Mouse (Mus musculus) intestine, embryonic 14.5 days (tissue): ENCODE measurements around the gene Rasal1. TPM values are rescaled to one million over a fixed set of nuclear protein-coding genes. Genes with fewer than 3 reads are reported as not detected.

Experiments used
- ATAC-seq: fragments of 200-750 bp; cut with Nextera tagmentation; replicated peaks from 2 replicates; pipeline ENCODE4 v1.8.0; 2017; ENCODE audit warnings: low read depth, moderate number of reproducible peaks, moderate TSS enrichment, moderate library complexity; ENCODE audit not compliant: low FRiP score, low TSS enrichment
- DNase-seq: peaks from one replicate; pipeline ENCODE4 v3.0.0-alpha.2; 2018; ENCODE audit warnings: low spot score
- H3K27ac ChIP-seq: fragments of 300-500 bp; sonication (generic); 2 replicates; pipeline ENCODE4 v1.5.1; 2014; ENCODE audit warnings: low read depth, mild to moderate bottlenecking, control low read depth
- H3K27me3 ChIP-seq: fragments of 300-500 bp; sonication (generic); replicated peaks from 2 replicates; pipeline ENCODE4 v1.6.1; 2014; ENCODE audit warnings: low read length, control low read depth; ENCODE audit not compliant: control insufficient read depth, insufficient read depth
- H3K36me3 ChIP-seq: fragments of 300-500 bp; sonication (generic); 2 replicates; pipeline ENCODE4 v1.6.1; 2014; ENCODE audit warnings: low read length, control low read depth; ENCODE audit not compliant: control insufficient read depth, insufficient read depth
- H3K4me1 ChIP-seq: fragments of 300-500 bp; sonication (generic); replicated peaks from 2 replicates; pipeline ENCODE4 v1.6.1; 2014; ENCODE audit warnings: low read length, control low read depth, mixed read lengths; ENCODE audit not compliant: control insufficient read depth, insufficient read depth
- H3K4me2 ChIP-seq: fragments of 300-500 bp; sonication (generic); 2 replicates; pipeline ENCODE4 v1.6.1; 2014; ENCODE audit warnings: low read length
- H3K4me3 ChIP-seq: fragments of 300-500 bp; sonication (generic); 2 replicates; pipeline ENCODE4 v1.5.1; 2014; ENCODE audit warnings: low read depth, low read length, control low read depth, mixed read lengths
- H3K9ac ChIP-seq: fragments of 300-500 bp; sonication (generic); 2 replicates; pipeline ENCODE4 v1.6.1; 2014; ENCODE audit warnings: mild to moderate bottlenecking, low read length
- H3K9me3 ChIP-seq: fragments of 300-500 bp; sonication (generic); 2 replicates; pipeline ENCODE4 v1.6.1; 2016; ENCODE audit warnings: low read length, control low read depth; ENCODE audit not compliant: control insufficient read depth
- WGBS: fragments of 180-500 bp; shearing (Covaris S2); extraction: QIAGEN DNeasy Blood & Tissue Kit; methylation state at CpG from one replicate; pipeline ENCODE4 v1.1.7; 2014; 5-methylcytosine and 5-hydroxymethylcytosine counted together
- polyA plus RNA-seq: library from polyadenylated mRNA; unstranded; fragments of >200 nt; fragmentation: Nextera tagmentation; extraction: Ambion mirVana; gene quantifications from 2 replicates; pipeline ENCODE4 v1.2.1, GENCODE M21; 2014

The Rasal1 gene
- 0.15 and 0.50 TPM in 2 replicates for polyA plus RNA-seq

GRCm38 (mm10) chr5:120648569-120649373 lies at the start of gene Rasal1:
Gene Rasal1 (plus strand): TSS chr5:120648812.
- Histone ChIP-seq H3K27me3 (peaks cover 43% of the 10 kb centered on the region), H3K27ac (no peak within 1 kb of the TSS), H3K4me1 (peaks cover 9% of the 10 kb centered on the region; the same call in 1 of the 2 replicates), H3K4me3 (peak within 1 kb of the TSS; percentile 33), H3K9me3 (no peaks in the 10 kb centered on the region), H3K9ac (no peak within 1 kb of the TSS), H3K36me3 (no peaks in the 10 kb centered on the region), H3K4me2 (peak within 1 kb of the TSS; percentile 48)
- 2% methylated on average over 53 of the region's 53 CpGs for WGBS
- DNase-seq: peak; percentile 77
- peak; percentile 57 for ATAC-seq

- Histone ChIP-seq H3K4me2 (no peak overlapping the region), H3K9me3 (no peaks in the 10 kb centered on the region), H3K4me1 (no peaks in the 10 kb centered on the region), H3K27ac (no peak overlapping the region), H3K4me3 (no peak overlapping the region), H3K36me3 (no peaks in the 10 kb centered on the region), H3K9ac (no peak overlapping the region), H3K27me3 (no peaks in the 10 kb centered on the region)
- DNase-seq (no peak), ATAC-seq (no peak)
- 90% methylated on average over 6 of the region's 6 CpGs for WGBS
These were observed 49.0 kb upstream of the Rasal1 start for GRCm38 (mm10) chr5:120599625-120600024.

DNA sequence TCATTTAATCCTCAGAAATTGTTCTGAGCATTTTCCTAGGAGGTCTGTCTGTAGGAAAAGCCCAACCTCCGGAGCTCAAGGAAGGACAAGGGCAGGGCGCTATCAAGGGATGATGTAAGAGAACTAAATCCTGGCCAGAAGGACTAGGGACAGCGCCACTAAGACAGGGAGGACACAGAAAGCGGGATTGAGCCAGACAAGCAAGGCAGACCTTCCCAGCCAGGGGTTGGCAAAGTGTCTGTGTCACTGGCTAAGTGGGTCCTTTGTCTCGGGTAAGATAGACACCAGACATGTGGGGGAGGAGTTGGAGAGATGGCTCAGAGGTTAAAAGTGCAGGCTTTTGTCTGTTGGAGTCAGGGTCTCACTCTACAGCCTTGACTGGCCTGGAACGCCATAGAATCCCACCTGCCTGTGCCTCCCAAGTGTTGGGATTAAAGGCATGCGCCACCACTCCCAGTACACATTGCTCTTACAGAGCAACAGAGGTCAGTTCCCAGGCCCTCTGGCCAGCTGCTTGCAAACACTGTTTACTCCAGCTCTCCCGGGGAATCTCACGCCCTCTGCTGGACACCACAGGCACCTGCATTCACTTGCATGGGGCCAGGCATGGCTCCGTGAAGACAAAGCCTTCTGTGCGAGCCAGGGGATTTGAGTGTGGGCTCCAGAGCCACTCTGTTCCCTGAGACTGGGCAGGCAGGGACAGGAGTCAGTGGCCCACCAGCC lies 47.5 kb upstream of the Rasal1 start:
- H3K9me3 ChIP-seq: no peaks in the 10 kb centered on the region

GRCm38 (mm10) chr5:120602210-120602609 lies 46.4 kb upstream of the Rasal1 start:
- H3K9me3 ChIP-seq: no peaks in the 10 kb centered on the region
- DNase-seq (no peak), ATAC-seq (no peak)
- H3K27ac ChIP-seq: no peak overlapping the region
- H3K27me3 ChIP-seq: no peaks in the 10 kb centered on the region
- H3K36me3 ChIP-seq: no peaks in the 10 kb centered on the region
- WGBS: 91% methylated on average over 12 of the region's 12 CpGs
- no peaks in the 10 kb centered on the region for H3K4me1 ChIP-seq
- H3K9ac ChIP-seq: no peak overlapping the region
- H3K4me2 ChIP-seq: no peak overlapping the region
- H3K4me3 ChIP-seq: no peak overlapping the region

More for the DNA sequence above, 47.5 kb upstream of the Rasal1 start:
- 47% methylated on average over 11 of the region's 11 CpGs for WGBS
- no peaks in the 10 kb centered on the region for H3K4me1 ChIP-seq
- DNase-seq: no peak
- no peak overlapping the region for H3K27ac ChIP-seq
- H3K4me3 ChIP-seq: no peak overlapping the region
- H3K9ac ChIP-seq: no peak overlapping the region
- H3K27me3 ChIP-seq: no peaks in the 10 kb centered on the region
- ATAC-seq: no peak
- no peak overlapping the region for H3K4me2 ChIP-seq
- no peaks in the 10 kb centered on the region for H3K36me3 ChIP-seq

DNA sequence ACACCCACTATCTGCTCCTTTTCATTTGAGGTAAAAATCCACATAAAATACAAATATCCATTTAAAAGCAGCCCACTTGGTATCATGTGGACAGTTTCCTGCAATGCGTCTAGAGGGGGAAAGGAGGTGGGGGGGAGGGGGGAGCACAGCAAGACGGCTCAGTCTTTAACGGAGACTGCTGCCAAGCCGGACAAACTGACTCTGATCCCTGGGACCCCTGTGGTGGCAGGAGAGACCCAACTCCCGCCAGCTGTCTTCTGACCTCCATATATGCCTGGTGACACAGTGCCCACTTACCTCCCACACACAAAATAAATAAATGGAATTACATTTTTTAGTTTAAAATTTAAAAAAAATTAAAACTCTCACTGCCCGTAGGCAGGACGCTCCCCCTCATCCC lies 45.1 kb upstream of the Rasal1 start:
- Histone ChIP-seq H3K4me2 (no peak overlapping the region), H3K27ac (no peak overlapping the region), H3K9ac (no peak overlapping the region)

DNA sequence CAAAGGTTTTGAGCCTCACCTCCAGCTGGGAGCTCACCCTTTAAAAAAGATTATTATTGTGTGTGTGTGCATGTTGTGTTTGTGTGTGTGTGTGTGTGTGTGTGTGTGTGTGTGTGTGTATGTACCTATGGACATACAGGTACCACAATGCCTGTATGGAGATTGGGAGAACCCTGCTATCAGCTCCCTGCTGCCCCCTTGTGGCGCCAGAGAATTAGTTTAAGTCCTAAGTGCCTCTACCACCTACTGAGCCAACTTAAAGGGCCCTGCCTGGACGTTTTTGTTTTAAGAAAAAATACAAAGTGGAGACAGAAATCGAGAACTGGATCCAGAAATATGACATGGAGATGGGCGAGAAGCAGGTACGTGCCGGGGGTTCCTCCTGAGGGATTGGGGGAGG lies 43.8 kb upstream of the Rasal1 start:
- H3K4me2 ChIP-seq: peak overlapping the region; percentile 59
- DNase-seq (peak; percentile 92), ATAC-seq (no peak)
- H3K4me1 ChIP-seq: no peaks in the 10 kb centered on the region
- H3K9ac ChIP-seq: no peak overlapping the region; the same call in 1 of the 2 replicates
- no peaks in the 10 kb centered on the region for H3K9me3 ChIP-seq
- H3K4me3 ChIP-seq: peak overlapping the region; percentile 33
- WGBS: 3% methylated on average over 6 of the region's 6 CpGs
- no peak overlapping the region for H3K27ac ChIP-seq
- H3K36me3 ChIP-seq: 0 out of 2 replicates have a peak, but pooled peaks cover 3% of the 10 kb centered on the region
- H3K27me3 ChIP-seq: no peaks in the 10 kb centered on the region

More for the DNA sequence above, 45.1 kb upstream of the Rasal1 start:
- ATAC-seq (no peak), DNase-seq (no peak)
- Histone ChIP-seq H3K27me3 (no peaks in the 10 kb centered on the region), H3K9me3 (no peaks in the 10 kb centered on the region), H3K36me3 (0 out of 2 replicates have a peak, but pooled peaks cover 3% of the 10 kb centered on the region), H3K4me3 (no peak overlapping the region), H3K4me1 (no peaks in the 10 kb centered on the region)
- WGBS: 68% methylated on average over 7 of the region's 7 CpGs

DNA sequence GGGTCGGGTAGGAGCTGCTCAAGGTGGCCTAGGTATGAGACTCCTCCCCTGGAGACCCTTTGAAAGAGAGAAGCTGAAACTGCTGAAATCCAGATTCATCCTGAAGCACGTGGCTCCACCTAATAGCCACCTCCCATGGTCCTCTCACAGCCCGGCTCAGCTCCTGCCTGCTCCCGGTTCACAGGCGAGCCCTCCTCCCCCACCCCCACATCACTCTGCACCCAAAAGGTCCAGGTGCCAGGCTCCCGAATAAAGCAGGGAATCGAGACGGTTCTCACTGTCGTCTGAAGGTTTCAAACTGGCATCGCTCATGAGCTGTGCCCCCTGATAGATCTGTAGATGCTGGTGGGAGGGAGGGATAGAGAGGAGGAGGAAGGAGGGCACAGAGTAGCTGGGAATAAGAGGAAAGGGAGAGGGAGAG lies 43.4 kb upstream of the Rasal1 start:
- Histone ChIP-seq H3K27ac (no peak overlapping the region), H3K36me3 (0 out of 2 replicates have a peak, but pooled peaks cover 3% of the 10 kb centered on the region), H3K4me3 (peak overlapping the region; percentile 33), H3K9ac (peak overlapping the region; percentile 32), H3K4me2 (peak overlapping the region; percentile 59), H3K4me1 (no peaks in the 10 kb centered on the region), H3K27me3 (no peaks in the 10 kb centered on the region), H3K9me3 (no peaks in the 10 kb centered on the region)
- DNase-seq (peak; percentile 74), ATAC-seq (peak; percentile 22)
- WGBS: 4% methylated on average over 10 of the region's 10 CpGs

DNA sequence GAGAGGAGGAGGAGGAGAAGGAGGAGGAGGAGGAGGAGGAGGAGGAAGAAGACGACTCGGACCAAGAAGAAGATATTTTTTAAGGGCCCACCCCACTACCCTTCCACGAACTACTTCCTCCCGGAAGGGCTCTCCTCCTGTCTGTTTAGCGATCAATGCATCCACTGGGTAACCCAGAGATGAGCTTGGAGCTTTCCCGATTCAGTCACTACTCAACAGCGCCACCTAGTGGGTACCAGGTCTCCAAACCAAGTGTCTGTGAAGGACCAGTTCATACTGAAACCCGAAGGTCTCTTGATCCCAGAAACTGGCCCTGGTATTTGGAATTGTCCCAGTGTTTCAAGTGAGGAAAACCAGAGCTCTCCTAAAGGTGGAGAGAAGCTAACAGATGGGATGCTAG lies 42.9 kb upstream of the Rasal1 start:
- no peaks in the 10 kb centered on the region for H3K27me3 ChIP-seq
- DNase-seq: peak; percentile 95
- WGBS: 2% methylated on average over 8 of the region's 8 CpGs
- H3K36me3 ChIP-seq: 0 out of 2 replicates have a peak, but pooled peaks cover 3% of the 10 kb centered on the region
- H3K4me1 ChIP-seq: no peaks in the 10 kb centered on the region
- peak; percentile 67 for ATAC-seq
- no peak overlapping the region for H3K9ac ChIP-seq
- H3K9me3 ChIP-seq: no peaks in the 10 kb centered on the region
- peak overlapping the region; percentile 59 for H3K4me2 ChIP-seq
- no peak overlapping the region for H3K27ac ChIP-seq
- H3K4me3 ChIP-seq: peak overlapping the region; percentile 33
